8 mouse cellular contexts compared by ENCODE assay signal in genomic region chr5:45449206-45449605, GRCm38 (mm10). TPM values are rescaled to one million over a fixed set of nuclear protein-coding genes. Genes with fewer than 3 reads are reported as not detected.
DNase-seq lines count a peak whose midpoint lies in the region; ATAC-seq and TF ChIP-seq lines count a peak whose summit lies in the region.

No protein-coding gene starts in this region.

- peak overlapping the region; percentile 75 for H3K4me3 ChIP-seq in heart, embryonic 11.5 days (ENCODE audit: low read depth, low read length)
- peak overlapping the region; percentile 89 for H3K4me3 ChIP-seq in E14TG2a.4 (replicated peaks; ENCODE audit: low read length)
- peak overlapping the region; percentile 75 for H3K4me3 ChIP-seq in forebrain, embryonic 10.5 days
- peak overlapping the region; percentile 71 for H3K4me3 ChIP-seq in liver, embryonic 12.5 days
- peak overlapping the region; percentile 59 for H3K4me3 ChIP-seq in stomach, embryonic 15.5 days (replicated peaks)

- TF ChIP-seq CTCF in E14TG2a.4 (conservative IDR thresholded peaks at IDR 0.05; ENCODE audit: low read length) = no peak

- no peak for ATAC-seq in heart, embryonic 11.5 days (replicated peaks; ENCODE audit: insufficient number of reproducible peaks, low FRiP score, low TSS enrichment)
- ATAC-seq in liver, embryonic 12.5 days = no peak
- no peak for ATAC-seq in stomach, embryonic 15.5 days (ENCODE audit: insufficient read depth, low FRiP score, low read depth)

- no peaks in the 10 kb centered on the region for H3K36me3 ChIP-seq in heart, embryonic 11.5 days (ENCODE audit: control insufficient read depth, insufficient read depth, low read length)
- H3K36me3 ChIP-seq in E14TG2a.4 (ENCODE audit: insufficient read depth, low read length) = peaks cover 32% of the 10 kb centered on the region
- H3K36me3 ChIP-seq in forebrain, embryonic 10.5 days (replicated peaks) = peaks cover 11% of the 10 kb centered on the region
- H3K36me3 ChIP-seq in liver, embryonic 12.5 days = peaks cover 11% of the 10 kb centered on the region
- H3K36me3 ChIP-seq in stomach, embryonic 15.5 days = no peaks in the 10 kb centered on the region

- H3K27ac ChIP-seq in heart, embryonic 11.5 days (ENCODE audit: low read depth, low read length) = no peak overlapping the region
- peak overlapping the region; percentile 87; the same call in 1 of the 2 replicates for H3K27ac ChIP-seq in forebrain, embryonic 10.5 days
- peak overlapping the region; percentile 79; the same call in 1 of the 2 replicates for H3K27ac ChIP-seq in liver, embryonic 12.5 days
- no peak overlapping the region for H3K27ac ChIP-seq in stomach, embryonic 15.5 days

- H3K4me1 ChIP-seq in heart, embryonic 11.5 days (ENCODE audit: control insufficient read depth, insufficient read depth, low read length) = peaks cover 8% of the 10 kb centered on the region
- peaks cover 28% of the 10 kb centered on the region for H3K4me1 ChIP-seq in E14TG2a.4 (replicated peaks; ENCODE audit: low read depth, low read length)
- peaks cover 27% of the 10 kb centered on the region for H3K4me1 ChIP-seq in forebrain, embryonic 10.5 days
- H3K4me1 ChIP-seq in liver, embryonic 12.5 days = peaks cover 25% of the 10 kb centered on the region
- peaks cover 8% of the 10 kb centered on the region for H3K4me1 ChIP-seq in stomach, embryonic 15.5 days

- no peaks in the 10 kb centered on the region for H3K27me3 ChIP-seq in heart, embryonic 11.5 days (ENCODE audit: control insufficient read depth, insufficient read depth, low read length)
- H3K27me3 ChIP-seq in E14TG2a.4 (ENCODE audit: insufficient read depth, low read length) = peaks cover 3% of the 10 kb centered on the region; the same call in 1 of the 2 replicates
- H3K27me3 ChIP-seq in forebrain, embryonic 10.5 days (ENCODE audit: poor library complexity, severe bottlenecking) = no peaks in the 10 kb centered on the region
- 0 out of 2 replicates have a peak, but pooled peaks cover 5% of the 10 kb centered on the region for H3K27me3 ChIP-seq in liver, embryonic 12.5 days (replicated peaks)
- H3K27me3 ChIP-seq in stomach, embryonic 15.5 days (replicated peaks) = no peaks in the 10 kb centered on the region

- H3K4me2 ChIP-seq in heart, embryonic 11.5 days = peak overlapping the region; percentile 96
- H3K4me2 ChIP-seq in liver, embryonic 12.5 days = peak overlapping the region; percentile 99
- peak overlapping the region; percentile 95 for H3K4me2 ChIP-seq in stomach, embryonic 15.5 days

- H3K9me3 ChIP-seq in heart, embryonic 11.5 days (replicated peaks; ENCODE audit: control insufficient read depth, low read length) = no peaks in the 10 kb centered on the region
- no peaks in the 10 kb centered on the region for H3K9me3 ChIP-seq in E14TG2a.4 (ENCODE audit: low read length)
- H3K9me3 ChIP-seq in forebrain, embryonic 10.5 days = no peaks in the 10 kb centered on the region
- no peaks in the 10 kb centered on the region for H3K9me3 ChIP-seq in liver, embryonic 12.5 days (replicated peaks)
- no peaks in the 10 kb centered on the region for H3K9me3 ChIP-seq in stomach, embryonic 15.5 days

- H3K9ac ChIP-seq in heart, embryonic 11.5 days (ENCODE audit: low read depth, low read length) = peak overlapping the region; percentile 76
- peak overlapping the region; percentile 73 for H3K9ac ChIP-seq in liver, embryonic 12.5 days
- peak overlapping the region; percentile 42; the same call in 1 of the 2 replicates for H3K9ac ChIP-seq in stomach, embryonic 15.5 days

- no peak for DNase-seq in heart, adult 11 months
- DNase-seq in forebrain, embryonic 10.5 days (ENCODE audit: extremely low spot score, low spot score) = no peak
- DNase-seq in MN1 (ENCODE audit: low spot score) = no peak
- no peak for DNase-seq in thymus, postnatal 10 days (ENCODE audit: low spot score in 2 of 2)

- 2% methylated on average over 8 of the region's 8 CpGs for WGBS in heart, embryonic 11.5 days (ENCODE audit: insufficient replicate concordance)
- 5% methylated on average over 8 of the region's 8 CpGs for WGBS in forebrain, embryonic 10.5 days
- WGBS in liver, embryonic 12.5 days (ENCODE audit: insufficient replicate concordance) = 2% methylated on average over 8 of the region's 8 CpGs
- 1% methylated on average over 8 of the region's 8 CpGs for WGBS in stomach, embryonic 15.5 days

RNA-seq across cellular contexts. Expression of gene Qdpr, which starts 0.8 kb away (rescaled TPM):
- polyA plus RNA-seq in heart, embryonic 11.5 days (2014; fragmentation: Nextera tagmentation; extraction: Ambion mirVana) = 82.5 and 84.0 TPM in 2 replicates
- 126 and 127 TPM in 2 replicates for polyA plus RNA-seq in forebrain, embryonic 10.5 days (2016; fragmentation: Nextera tagmentation; extraction: Ambion mirVana)
- polyA plus RNA-seq in liver, embryonic 12.5 days (2016; fragmentation: Nextera tagmentation; extraction: Ambion mirVana) = 74.1 and 77.6 TPM in 2 replicates
- polyA plus RNA-seq in stomach, embryonic 15.5 days (2015; fragmentation: Nextera tagmentation; extraction: Ambion mirVana) = 132 and 158 TPM in 2 replicates

RNA-seq across cellular contexts. Expression of gene Clrn2, which starts 4.3 kb away (rescaled TPM):
- polyA plus RNA-seq in heart, embryonic 11.5 days (2014; fragmentation: Nextera tagmentation; extraction: Ambion mirVana) = not detected in 2 replicates
- 0.15 TPM in 1 of 2 replicates, not detected in the other for polyA plus RNA-seq in forebrain, embryonic 10.5 days (2016; fragmentation: Nextera tagmentation; extraction: Ambion mirVana)
- not detected in 2 replicates for polyA plus RNA-seq in liver, embryonic 12.5 days (2016; fragmentation: Nextera tagmentation; extraction: Ambion mirVana)
- polyA plus RNA-seq in stomach, embryonic 15.5 days (2015; fragmentation: Nextera tagmentation; extraction: Ambion mirVana) = not detected in 2 replicates

RNA-seq across cellular contexts. Expression of gene Lap3, which starts 44.0 kb away (rescaled TPM):
- 83.1 and 83.8 TPM in 2 replicates for polyA plus RNA-seq in heart, embryonic 11.5 days (2014; fragmentation: Nextera tagmentation; extraction: Ambion mirVana)
- 114 and 116 TPM in 2 replicates for polyA plus RNA-seq in forebrain, embryonic 10.5 days (2016; fragmentation: Nextera tagmentation; extraction: Ambion mirVana)
- polyA plus RNA-seq in liver, embryonic 12.5 days (2016; fragmentation: Nextera tagmentation; extraction: Ambion mirVana) = 67.2 and 69.0 TPM in 2 replicates
- polyA plus RNA-seq in stomach, embryonic 15.5 days (2015; fragmentation: Nextera tagmentation; extraction: Ambion mirVana) = 88.3 and 92.9 TPM in 2 replicates

Comparison
In these comparisons a context has a peak if more than half of its experiments do, and no peak if none do; other contexts are left out.
1. H3K27ac ChIP-seq: peak in forebrain, embryonic 10.5 days (single experiment) and liver, embryonic 12.5 days (single experiment); none in heart, embryonic 11.5 days (single experiment) and stomach, embryonic 15.5 days (single experiment).
2. Peak in every context shown above with its lines, with median percentiles within 50 percentile points of each other: H3K4me2 ChIP-seq, H3K4me3 ChIP-seq and H3K9ac ChIP-seq.